Mouse (Mus musculus): ENCODE data around the gene Igfbp6.

DNA sequence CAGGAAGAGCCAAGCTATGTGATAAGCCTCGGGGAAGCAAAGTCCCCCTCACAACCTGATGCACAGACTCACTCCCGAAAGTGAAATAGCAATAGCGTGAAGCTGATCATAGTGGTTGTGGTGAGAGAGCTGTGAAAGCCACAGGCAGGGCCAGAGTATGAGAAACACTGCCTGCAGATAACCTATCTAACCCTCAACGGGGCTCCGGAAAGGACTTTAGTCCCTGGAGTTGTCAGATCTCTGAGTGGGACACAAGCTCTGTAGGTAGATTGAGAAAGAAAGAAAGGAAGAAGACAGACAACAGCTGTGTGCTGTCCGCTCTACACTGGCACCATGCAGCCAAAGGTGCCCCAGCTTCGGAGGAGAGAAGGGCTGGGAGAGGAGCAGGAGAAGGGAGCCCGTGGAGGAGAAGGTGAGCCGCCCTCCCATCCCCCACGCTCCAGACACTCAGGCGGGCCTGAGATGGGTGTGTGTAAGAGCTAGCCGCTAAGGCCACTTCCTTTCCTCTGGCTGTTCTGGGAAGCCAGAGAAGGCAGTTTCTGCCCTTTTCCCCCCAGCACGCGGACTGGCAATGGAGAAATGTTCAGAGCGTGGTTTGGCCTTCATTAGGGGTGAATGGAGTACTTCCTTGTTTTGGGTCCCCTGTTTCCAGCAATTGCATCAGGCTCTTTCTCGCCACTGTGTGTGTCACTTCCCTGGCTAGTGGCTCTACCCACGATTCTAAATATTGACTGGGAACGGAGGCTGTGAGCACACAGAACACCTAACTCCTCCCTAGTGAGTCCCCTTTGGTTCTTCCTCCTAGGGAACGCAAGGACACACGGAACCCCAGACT, 6.4 kb downstream of the Igfbp6 start, which contains the start of gene Soat2:
- TF ChIP-seq CTCF (IDR thresholded peaks at IDR 0.05; ENCODE audit: low read depth), result no peak
- no peak for TF ChIP-seq EP300 (optimal IDR thresholded peaks at IDR 0.05)
